Mouse (Mus musculus) heart, embryonic 14.5 days (tissue): ENCODE data around the gene Sac3d1. TPM values are rescaled to one million over a fixed set of nuclear protein-coding genes. Genes with fewer than 3 reads are reported as not detected.
A peak's percentile ranks its signal among the peaks of the same experiment; 100 is the strongest.
"Not testable (repeated sequence)": the region's sequence is repeated elsewhere in the genome, so short reads cannot be mapped to it uniquely, and the experiment has no call there.

Experiments
- ATAC-seq: fragments of 200-750 bp; cut with Nextera tagmentation; 2 replicates; pipeline ENCODE4 v1.8.0; 2017; ENCODE audit warnings: low read depth, moderate TSS enrichment; ENCODE audit not compliant: insufficient number of reproducible peaks, insufficient read depth, low FRiP score
- H3K27ac ChIP-seq, 2 experiments: fragments of 200-500 bp in 1 of 2; fragments of 300-500 bp in 1 of 2; sonication (generic) in 1 of 2; replicated peaks in 1 of 2; 2 replicates each; pipeline ENCODE4 v1.5.1; 2012 to 2014; ENCODE audit warnings: low read depth in 2 of 2, low read length in 2 of 2, control low read depth in 1 of 2, mild to moderate bottlenecking in 1 of 2, mixed read lengths in 1 of 2; ENCODE audit not compliant: control insufficient read depth in 1 of 2, insufficient read depth in 1 of 2
- H3K27me3 ChIP-seq: fragments of 300-500 bp; sonication (generic); 2 replicates; pipeline ENCODE4 v1.6.1; 2014; ENCODE audit warnings: mild to moderate bottlenecking, low read length, control low read depth; ENCODE audit not compliant: control insufficient read depth, insufficient read depth
- H3K36me3 ChIP-seq: fragments of 300-500 bp; sonication (generic); 2 replicates; pipeline ENCODE4 v1.6.1; 2014; ENCODE audit warnings: mild to moderate bottlenecking, control low read depth, low read length, mixed read lengths; ENCODE audit not compliant: control insufficient read depth, insufficient read depth
- H3K4me1 ChIP-seq, 2 experiments: fragments of 200-500 bp in 1 of 2; fragments of 300-500 bp in 1 of 2; sonication (generic) in 1 of 2; 2 replicates each; pipeline ENCODE4 v1.6.1; 2012 to 2014; ENCODE audit warnings: low read length in 2 of 2, control low read depth in 1 of 2, mixed read lengths in 1 of 2; ENCODE audit not compliant: control insufficient read depth in 2 of 2, insufficient read depth in 2 of 2
- H3K4me2 ChIP-seq: fragments of 300-500 bp; sonication (generic); 2 replicates; pipeline ENCODE4 v1.6.1; 2014; ENCODE audit warnings: mild to moderate bottlenecking, low read length
- H3K4me3 ChIP-seq, 2 experiments: fragments of 200-500 bp in 1 of 2; fragments of 300-500 bp in 1 of 2; sonication (generic) in 1 of 2; 2 replicates each; pipeline ENCODE4 v1.5.1; 2012 to 2014; ENCODE audit warnings: low read length in 2 of 2, mild to moderate bottlenecking in 2 of 2, control low read depth in 1 of 2, low read depth in 1 of 2, moderate library complexity in 1 of 2; ENCODE audit not compliant: control insufficient read depth in 1 of 2, insufficient read depth in 1 of 2
- H3K9ac ChIP-seq: fragments of 300-500 bp; sonication (generic); 2 replicates; pipeline ENCODE4 v1.6.1; 2014; ENCODE audit warnings: mild to moderate bottlenecking, low read length
- H3K9me3 ChIP-seq: fragments of 300-500 bp; sonication (generic); 2 replicates; pipeline ENCODE4 v1.6.1; 2016; ENCODE audit warnings: low read length, control low read depth; ENCODE audit not compliant: control insufficient read depth
- whole genome bisulfite sequencing: fragments of 180-500 bp; shearing (Covaris S2); extraction: QIAGEN DNeasy Blood & Tissue Kit; methylation state at CpG from one replicate; pipeline ENCODE4 v1.1.7; 2014; 5-methylcytosine and 5-hydroxymethylcytosine counted together
- polyA plus RNA-seq: library from polyadenylated mRNA; unstranded; fragments of >200 nt; fragmentation: Nextera tagmentation; extraction: Ambion mirVana; gene quantifications from 2 replicates; pipeline ENCODE4 v1.2.1, GENCODE M21; 2014

The Sac3d1 gene
- polyA plus RNA-seq, 1 experiment from 2014 or later: 36.3 TPM

DNA sequence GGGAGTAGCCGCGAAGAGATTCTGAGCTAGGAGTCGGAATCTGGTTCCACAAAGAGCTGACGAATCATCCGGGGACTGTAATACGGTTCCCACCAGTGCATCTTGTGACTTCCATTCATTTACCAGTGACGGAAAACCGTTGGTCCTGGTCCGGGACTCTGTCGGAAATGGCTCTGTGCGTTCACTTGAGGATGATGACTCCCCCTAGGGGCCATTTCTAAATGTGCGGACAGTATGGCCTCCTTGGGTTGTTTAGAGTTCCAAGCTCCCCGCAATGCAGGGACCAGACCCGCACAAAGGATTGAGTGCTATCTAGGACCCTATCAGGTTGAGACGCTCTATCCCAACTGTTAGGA is 22.9 kb upstream of the Sac3d1 start, which contains the start of gene Arl2:
TSS of gene Arl2 (minus strand) at position 155 of the 356 bp plus-strand sequence.
- Histone ChIP-seq H3K36me3 (peaks cover 15% of the 10 kb centered on the region), H3K4me1 (peaks cover 4 to 11% of the 10 kb centered on the region in 2 experiments), H3K4me3 (peak within 1 kb of the TSS; percentile 65 to 78), H3K9me3 (no peaks in the 10 kb centered on the region), H3K9ac (peak within 1 kb of the TSS; percentile 83), H3K27ac (peak within 1 kb of the TSS; percentile 94 to 95), H3K27me3 (no peaks in the 10 kb centered on the region), H3K4me2 (peak within 1 kb of the TSS; percentile 73)
- peak; percentile 51 for ATAC-seq
- WGBS: 0% methylated on average over 15 of the region's 15 CpGs

DNA sequence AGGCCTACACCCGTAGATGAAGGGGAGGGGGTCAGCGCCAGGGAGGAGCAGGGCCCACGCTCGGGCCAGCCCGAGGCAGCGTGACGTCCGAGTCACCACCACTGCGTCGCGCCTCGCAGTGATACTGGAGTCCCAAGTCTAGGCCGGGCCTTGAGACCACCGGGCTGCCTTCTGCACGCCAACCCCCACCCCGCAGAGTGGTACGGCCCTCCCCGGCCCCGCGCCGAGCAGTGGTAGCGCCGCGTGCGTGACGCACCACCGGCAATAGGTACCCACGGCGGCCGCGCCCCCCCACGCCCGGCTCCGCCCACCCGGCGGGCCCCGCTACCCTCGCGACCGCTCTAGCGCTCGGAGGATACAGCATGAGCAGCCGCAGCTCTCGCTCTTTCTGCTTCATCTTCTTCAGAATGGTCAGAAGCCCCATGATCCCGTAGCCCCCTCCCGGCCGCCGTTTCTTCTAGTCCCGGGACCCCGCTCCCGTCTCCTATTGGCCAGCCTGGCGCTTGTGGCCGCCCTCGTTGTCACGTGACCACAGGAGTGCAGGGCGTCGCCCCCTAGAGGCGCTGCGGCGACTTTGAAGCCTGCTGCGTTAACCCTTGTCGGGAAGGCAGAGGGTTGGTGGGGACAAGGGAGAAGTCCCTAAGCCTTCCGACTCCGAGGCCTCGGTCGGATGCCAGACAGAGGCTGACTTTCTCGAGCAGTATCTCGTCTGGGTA is 22.4 kb upstream of the Sac3d1 start, which contains the start of gene Batf2:
TSS of gene Batf2 (plus strand) at position 306 of the 716 bp plus-strand sequence.
- H3K4me3 ChIP-seq: peak within 1 kb of the TSS; percentile 65 to 78
- WGBS: under 1% methylated on average over 68 of the region's 68 CpGs

DNA sequence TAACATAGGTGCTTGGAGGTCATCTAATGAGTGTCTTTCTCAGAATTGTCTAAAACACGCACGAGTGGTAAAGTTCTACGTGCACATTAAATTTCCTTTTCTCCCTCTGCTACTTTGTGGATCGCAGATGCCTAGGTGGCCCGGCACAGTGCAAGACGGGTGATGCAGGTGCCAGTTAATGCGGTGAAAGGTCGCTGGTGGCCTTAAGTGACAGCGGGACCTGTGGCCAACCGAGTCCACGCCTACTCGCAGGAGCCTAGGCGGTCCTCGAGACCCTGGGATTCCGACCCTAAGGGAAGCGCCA is 21.9 kb upstream of the Sac3d1 start:
- Histone ChIP-seq H3K9me3 (no peaks in the 10 kb centered on the region), H3K27ac (peak overlapping the region; percentile 55 to 95), H3K9ac (peak overlapping the region; percentile 83), H3K27me3 (no peaks in the 10 kb centered on the region), H3K4me2 (peak overlapping the region; percentile 73), H3K36me3 (peaks cover 24% of the 10 kb centered on the region), H3K4me1 (peaks cover 4 to 11% of the 10 kb centered on the region in 2 experiments), H3K4me3 (peak overlapping the region; percentile 65 to 78)
- 7% methylated on average over 16 of the region's 16 CpGs for WGBS
- ATAC-seq: no peak

More for the DNA sequence above, 22.4 kb upstream of the Sac3d1 start, which contains the start of gene Batf2:
- H3K27ac ChIP-seq: peak within 1 kb of the TSS; percentile 94 to 95
- peak within 1 kb of the TSS; percentile 83 for H3K9ac ChIP-seq
- peaks cover 4 to 11% of the 10 kb centered on the region in 2 experiments for H3K4me1 ChIP-seq
- H3K27me3 ChIP-seq: no peaks in the 10 kb centered on the region
- peaks cover 19% of the 10 kb centered on the region for H3K36me3 ChIP-seq
- H3K9me3 ChIP-seq: no peaks in the 10 kb centered on the region
- H3K4me2 ChIP-seq: peak within 1 kb of the TSS; percentile 73
- peak; percentile 93 for ATAC-seq

DNA sequence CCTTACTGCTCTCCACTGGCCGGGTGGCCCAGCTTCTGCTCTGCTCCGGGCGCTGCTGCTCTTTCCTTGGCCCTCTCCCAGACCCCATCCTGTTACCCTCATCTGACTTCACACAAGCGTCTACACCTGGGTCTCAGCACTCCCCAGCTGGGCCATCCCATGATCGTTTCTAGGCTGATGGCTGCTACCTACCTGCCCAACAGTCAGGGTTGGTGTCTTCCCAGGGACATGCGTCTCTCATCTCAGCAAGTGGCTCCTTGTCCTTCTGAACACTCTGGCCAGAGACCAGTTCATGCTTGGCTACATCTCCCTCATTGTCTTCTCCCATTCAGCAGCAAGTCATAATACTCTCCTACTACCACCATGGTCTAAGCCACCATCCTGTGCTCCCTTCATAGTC is 21.3 kb upstream of the Sac3d1 start:
- peak overlapping the region; percentile 83; the same call in 1 of the 2 replicates for H3K9ac ChIP-seq
- H3K4me2 ChIP-seq: peak overlapping the region; percentile 73
- no peak for ATAC-seq
- whole genome bisulfite sequencing: 92% methylated on average over 6 of the region's 6 CpGs
- no peaks in the 10 kb centered on the region for H3K9me3 ChIP-seq
- H3K36me3 ChIP-seq: peaks cover 30% of the 10 kb centered on the region
- H3K27me3 ChIP-seq: no peaks in the 10 kb centered on the region
- no peak overlapping the region for H3K27ac ChIP-seq
- peak overlapping the region in 1 of 2 experiments; percentile 78; a peak in 1 of 4 replicates for H3K4me3 ChIP-seq
- peaks cover 4 to 11% of the 10 kb centered on the region in 2 experiments for H3K4me1 ChIP-seq

DNA sequence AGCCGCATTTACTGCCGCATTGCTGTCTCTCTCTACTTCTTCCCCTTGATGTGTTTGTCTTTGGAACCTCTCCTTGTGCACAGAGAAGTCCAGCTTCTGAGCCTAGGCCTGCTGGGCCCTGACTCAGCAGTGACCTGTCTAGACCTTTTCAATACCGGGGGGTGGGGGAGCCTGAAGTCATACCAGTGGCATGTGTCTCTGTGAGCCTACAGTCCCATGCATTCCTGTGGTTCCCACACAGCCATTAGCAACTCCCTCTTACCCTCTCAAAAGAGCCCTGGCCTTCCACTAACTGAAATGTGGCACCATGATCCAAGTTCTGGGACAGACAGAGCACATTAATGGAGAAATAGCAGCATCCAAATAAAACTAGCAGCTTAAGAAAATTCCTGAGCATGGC is 17.9 kb upstream of the Sac3d1 start:
- 94% methylated on average over 3 of the region's 3 CpGs for WGBS
- no peak overlapping the region for H3K4me3 ChIP-seq
- ATAC-seq: no peak

DNA sequence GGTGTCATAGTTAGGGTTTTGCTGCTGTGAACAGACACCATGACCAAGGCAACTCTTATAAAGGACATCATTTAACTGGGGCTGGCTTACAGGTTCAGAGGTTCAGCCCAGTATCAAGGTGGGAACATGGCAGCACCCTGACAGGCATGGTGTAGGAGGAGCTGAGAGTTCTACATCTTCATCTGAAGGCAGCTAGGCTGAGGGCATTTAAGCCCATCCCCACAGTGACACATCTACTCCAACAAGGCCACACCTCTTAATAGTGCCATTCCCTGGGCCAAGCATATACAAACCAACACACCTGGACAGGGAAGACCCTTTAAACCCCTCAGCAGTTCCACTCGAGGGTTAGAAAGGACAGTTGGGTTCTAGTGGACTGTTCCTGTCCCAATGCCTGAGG is 14.7 kb upstream of the Sac3d1 start:
- whole genome bisulfite sequencing: 40% methylated on average over 1 of the region's 1 CpGs
- H3K9me3 ChIP-seq, ATAC-seq: not testable (repeated sequence)

More for the DNA sequence above, 17.9 kb upstream of the Sac3d1 start:
- Histone ChIP-seq H3K9ac (no peak overlapping the region), H3K4me2 (no peak overlapping the region), H3K4me1 (peaks cover 2 to 6% of the 10 kb centered on the region in 2 experiments; a peak in 3 of 4 replicates), H3K27ac (no peak overlapping the region), H3K27me3 (no peaks in the 10 kb centered on the region), H3K9me3 (no peaks in the 10 kb centered on the region), H3K36me3 (peaks cover 38% of the 10 kb centered on the region)

DNA sequence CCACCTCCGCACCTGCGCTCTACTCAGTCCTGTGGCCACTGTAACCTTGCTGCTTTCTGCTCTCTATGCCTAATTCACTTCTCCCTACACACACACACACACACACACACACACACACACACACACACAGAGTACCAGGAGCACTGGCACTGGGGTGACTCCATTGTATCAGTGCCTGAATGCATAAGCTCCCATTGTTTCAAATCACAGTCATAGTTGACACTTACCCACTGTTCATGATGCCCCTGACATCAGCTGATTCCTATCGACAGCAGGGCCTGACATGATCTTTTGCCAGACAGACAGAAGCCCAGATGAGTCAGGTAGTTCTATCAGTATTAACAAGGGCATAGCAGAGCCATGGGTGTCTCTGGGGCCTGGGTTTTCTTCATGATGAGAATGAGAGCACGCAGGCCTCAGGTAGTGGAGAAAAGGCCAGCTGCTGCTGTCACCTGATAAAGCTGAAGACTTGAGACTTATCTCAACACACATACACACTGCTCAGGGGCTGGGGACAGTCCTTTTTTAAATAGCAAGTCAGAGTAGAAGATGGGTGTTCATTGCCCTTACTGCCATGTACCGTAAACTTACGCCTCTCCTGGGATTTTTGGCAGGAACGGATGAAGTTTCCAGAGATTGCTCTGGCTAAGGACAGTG is 13.8 kb upstream of the Sac3d1 start:
- no peak for ATAC-seq
- H3K4me2 ChIP-seq: no peak overlapping the region
- 77% methylated on average over 7 of the region's 7 CpGs for WGBS
- no peaks in the 10 kb centered on the region for H3K4me1 ChIP-seq
- no peaks in the 10 kb centered on the region for H3K9me3 ChIP-seq
- no peaks in the 10 kb centered on the region for H3K27me3 ChIP-seq
- H3K9ac ChIP-seq: no peak overlapping the region
- no peak overlapping the region for H3K27ac ChIP-seq
- H3K4me3 ChIP-seq: no peak overlapping the region
- H3K36me3 ChIP-seq: peaks cover 33% of the 10 kb centered on the region

More for the DNA sequence above, 14.7 kb upstream of the Sac3d1 start:
- H3K9ac ChIP-seq, H3K4me3 ChIP-seq, H3K27me3 ChIP-seq, H3K4me1 ChIP-seq, H3K27ac ChIP-seq, H3K4me2 ChIP-seq: not testable (repeated sequence)
- peaks cover 38% of the 10 kb centered on the region for H3K36me3 ChIP-seq
